Mouse (Mus musculus) cerebellum, adult (tissue): ENCODE measurements around the gene Prr22.

Source experiments
- ATAC-seq: cut with Nextera tagmentation; 2 replicates; pipeline ENCODE4 v1.9.2; 2017; ENCODE audit warnings: mild to moderate bottlenecking, moderate library complexity, mixed read lengths; ENCODE audit not compliant: insufficient number of reproducible peaks, low FRiP score, low TSS enrichment

Prr22 gene

DNA sequence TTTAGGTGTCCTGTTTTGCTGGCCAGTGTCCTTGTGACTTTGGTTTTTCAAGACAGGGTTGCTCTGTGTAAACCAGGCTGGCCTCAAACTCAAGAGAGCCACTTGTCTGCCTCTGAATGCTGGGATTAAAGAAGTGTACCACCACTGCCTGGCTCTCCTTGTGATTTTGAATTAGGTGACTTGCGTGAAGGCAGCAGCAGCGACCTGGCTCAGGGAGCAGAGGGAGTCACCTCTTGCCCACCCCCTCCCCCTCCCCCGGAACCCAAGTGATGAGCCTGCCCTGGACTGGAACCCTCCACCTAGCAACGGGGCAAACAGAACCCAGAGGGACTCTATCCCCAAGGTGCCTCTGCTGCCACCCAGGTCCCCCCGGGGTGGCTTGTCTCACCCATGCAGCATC lies at the start of gene Prr22:
Prr22 (plus strand) TSS at position 301 of the 400 bp plus-strand sequence.
- no peak for ATAC-seq

- ATAC-seq = no peak
These were observed 47.6 kb upstream of the Prr22 start for GRCm38 (mm10) chr17:56722441-56722840.

DNA sequence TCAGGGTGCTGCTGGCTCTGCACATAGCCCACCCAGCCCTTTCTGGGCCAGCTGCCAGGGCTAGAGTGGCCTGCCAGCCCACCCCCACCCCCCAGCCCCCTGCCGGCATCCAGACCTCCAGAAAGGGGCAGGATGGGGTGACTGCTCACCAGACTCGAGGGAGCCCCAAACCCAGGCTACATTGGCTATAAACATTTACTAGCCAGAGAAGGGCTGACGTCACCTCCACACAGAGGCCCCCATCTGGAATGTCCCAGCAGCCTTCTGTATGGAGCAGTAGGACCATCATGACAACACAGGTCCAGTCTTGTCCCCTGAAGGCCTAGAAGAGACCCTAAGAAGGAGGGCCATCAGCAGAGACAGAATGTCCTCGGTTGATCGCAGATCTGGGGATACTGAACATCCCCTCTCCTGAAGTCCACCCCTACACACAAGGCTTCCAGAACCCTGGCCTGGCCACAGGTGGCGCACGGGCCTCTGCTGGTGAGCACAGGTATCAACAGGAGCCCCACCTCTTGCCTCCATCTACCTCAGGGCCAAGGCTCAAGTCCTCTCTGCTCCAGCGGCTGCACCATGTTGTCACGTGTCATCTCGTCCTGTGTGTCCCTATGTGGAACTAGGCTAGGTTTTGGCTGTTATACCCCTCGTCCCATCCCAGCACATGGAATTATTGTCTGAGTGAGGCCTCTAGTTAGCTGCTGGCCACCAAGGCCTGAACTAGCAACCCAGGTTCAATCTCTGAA lies 46.5 kb upstream of the Prr22 start:
- no peak for ATAC-seq

- no peak for ATAC-seq
These were observed 42.9 kb upstream of the Prr22 start for GRCm38 (mm10) chr17:56727029-56727649.

- ATAC-seq = no peak
These were observed 42.4 kb upstream of the Prr22 start for GRCm38 (mm10) chr17:56727659-56728058.

DNA sequence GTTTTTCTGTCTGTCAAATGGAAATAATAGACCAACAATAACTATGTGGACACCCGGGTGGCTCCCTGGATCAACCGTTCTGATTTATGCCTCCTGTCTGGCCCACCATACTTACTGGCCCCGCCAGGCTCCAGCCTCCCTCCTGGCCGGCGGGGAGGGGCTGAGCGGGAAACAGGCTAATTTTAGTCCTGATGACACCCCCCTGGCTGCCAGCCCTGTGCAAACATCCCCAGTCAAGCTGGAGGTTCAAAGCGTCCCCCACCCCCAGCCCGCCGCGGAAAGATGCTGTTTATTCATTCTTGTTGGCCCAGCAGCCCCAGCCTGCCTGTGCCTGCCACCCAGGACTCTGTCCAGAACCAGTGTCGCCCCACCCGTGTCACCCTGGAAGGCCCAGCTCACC lies 41.9 kb upstream of the Prr22 start:
- ATAC-seq = no peak

GRCm38 (mm10) chr17:56729151-56729550 lies 40.9 kb upstream of the Prr22 start:
- ATAC-seq = no peak

DNA sequence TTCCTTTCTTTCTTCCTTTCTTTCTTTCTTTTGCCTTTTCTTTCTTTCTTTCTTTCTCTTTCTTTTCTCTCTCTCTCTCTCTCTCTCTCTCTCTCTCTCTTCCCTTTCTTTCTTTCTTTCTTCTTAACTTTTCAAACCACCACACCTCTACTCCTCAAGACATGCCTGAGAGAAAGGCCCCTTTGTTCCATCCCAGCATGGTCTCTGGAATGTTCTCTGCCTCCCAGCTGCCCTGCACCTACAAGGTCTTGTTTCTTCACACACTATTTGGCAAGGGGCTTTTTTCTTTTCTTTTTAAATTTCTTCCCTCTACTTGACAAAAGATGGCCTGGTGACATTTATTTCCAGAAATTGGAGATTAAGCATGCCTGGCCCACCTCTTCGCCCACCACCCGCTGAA lies 40.4 kb upstream of the Prr22 start:
- ATAC-seq = no peak

DNA sequence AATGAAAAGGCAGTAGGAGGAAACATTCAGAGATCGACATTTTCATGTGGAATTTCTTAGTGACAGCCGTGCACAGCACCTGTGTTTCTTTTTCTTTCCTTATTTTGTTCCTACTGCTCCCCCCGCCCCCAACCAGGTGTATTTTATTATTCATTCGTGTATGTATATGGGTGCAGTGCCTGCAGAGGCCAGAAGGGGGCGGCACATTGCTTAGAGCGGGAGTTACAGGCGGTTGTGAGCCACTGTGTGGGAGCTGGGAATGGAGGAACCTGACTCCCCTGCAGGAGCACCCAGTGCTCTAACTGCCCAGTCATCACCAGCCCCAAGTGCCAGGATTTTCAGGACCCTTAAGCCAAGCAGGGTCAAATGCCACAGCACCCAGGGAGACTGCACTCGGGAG lies 33.5 kb upstream of the Prr22 start:
- ATAC-seq = no peak

DNA sequence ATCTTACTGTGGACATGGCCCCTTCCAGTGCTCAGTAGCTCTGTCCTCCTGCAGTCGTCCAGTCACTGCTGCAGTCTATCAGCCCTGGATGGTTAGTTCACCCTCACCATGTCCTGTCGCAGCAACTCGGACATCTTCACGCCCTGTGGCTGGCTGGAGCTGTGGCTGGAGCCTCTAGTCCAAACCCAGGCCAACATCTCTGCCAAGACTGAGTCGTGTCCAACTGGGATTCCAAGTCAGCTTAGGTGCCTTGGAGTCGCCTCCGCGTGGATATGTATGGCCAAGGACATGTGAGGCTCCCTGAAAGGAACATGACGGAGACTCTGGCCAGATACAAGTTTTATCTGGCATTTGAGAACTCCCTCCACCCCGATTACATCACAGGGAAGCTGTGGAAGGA lies 31.8 kb upstream of the Prr22 start:
- ATAC-seq = no peak

- no peak for ATAC-seq
These were observed 29.8 kb upstream of the Prr22 start for GRCm38 (mm10) chr17:56740118-56740787.

DNA sequence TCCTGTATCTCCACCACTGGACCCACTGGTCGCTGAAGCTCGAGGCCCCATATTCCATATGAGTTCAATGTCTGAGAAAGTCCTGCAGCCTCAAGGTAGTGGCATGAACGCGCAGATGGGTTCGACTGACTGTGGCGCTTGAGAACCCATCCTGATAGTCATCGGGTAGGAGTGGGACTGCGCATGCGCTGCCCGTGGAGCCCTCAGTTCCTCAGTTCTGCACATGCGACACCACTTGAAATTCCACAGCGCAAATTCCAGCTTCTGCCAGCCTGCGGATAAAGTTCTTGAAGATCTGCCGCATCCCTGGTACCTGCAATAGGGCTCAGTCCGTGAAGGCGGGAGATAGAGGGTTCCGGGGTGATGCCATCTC lies 29.3 kb upstream of the Prr22 start:
- no peak for ATAC-seq

- no peak for ATAC-seq
These were observed 25.9 kb upstream of the Prr22 start for GRCm38 (mm10) chr17:56744173-56744572.

DNA sequence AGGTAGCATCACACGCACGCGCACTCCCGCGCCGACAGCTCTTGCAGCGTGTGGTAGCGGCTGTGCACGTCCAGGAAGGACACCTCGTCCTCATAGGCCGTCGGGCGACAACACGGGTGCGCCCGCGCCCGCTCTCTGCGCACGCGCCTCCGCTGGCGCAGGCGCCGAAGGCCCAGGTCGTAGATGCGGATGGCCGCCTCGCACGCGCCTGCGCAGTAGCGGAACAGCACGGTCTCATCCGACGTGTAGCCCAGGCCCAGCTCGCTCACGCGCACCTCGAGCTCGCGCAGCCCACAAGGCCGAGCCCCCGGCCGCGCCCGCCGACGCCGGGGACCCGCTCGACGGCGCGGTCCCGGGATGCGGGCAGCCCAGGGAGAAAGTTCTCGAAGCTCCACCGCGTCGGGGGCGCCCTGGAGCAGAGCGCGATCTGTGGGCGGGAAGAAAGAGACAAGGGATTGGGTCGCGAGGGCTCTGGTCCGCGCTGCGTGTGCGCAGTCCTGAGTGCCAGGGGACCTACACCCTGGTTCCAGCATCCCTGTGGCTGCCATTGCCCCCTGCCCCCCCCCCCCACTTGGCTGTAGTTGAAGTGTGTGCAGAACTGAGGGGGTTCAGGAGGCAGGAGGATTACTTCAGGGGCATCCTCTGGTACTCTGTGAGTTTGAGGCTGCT lies 18.5 kb upstream of the Prr22 start:
- ATAC-seq = no peak

- ATAC-seq = no peak
These were observed 16.6 kb upstream of the Prr22 start for GRCm38 (mm10) chr17:56753452-56753851.

DNA sequence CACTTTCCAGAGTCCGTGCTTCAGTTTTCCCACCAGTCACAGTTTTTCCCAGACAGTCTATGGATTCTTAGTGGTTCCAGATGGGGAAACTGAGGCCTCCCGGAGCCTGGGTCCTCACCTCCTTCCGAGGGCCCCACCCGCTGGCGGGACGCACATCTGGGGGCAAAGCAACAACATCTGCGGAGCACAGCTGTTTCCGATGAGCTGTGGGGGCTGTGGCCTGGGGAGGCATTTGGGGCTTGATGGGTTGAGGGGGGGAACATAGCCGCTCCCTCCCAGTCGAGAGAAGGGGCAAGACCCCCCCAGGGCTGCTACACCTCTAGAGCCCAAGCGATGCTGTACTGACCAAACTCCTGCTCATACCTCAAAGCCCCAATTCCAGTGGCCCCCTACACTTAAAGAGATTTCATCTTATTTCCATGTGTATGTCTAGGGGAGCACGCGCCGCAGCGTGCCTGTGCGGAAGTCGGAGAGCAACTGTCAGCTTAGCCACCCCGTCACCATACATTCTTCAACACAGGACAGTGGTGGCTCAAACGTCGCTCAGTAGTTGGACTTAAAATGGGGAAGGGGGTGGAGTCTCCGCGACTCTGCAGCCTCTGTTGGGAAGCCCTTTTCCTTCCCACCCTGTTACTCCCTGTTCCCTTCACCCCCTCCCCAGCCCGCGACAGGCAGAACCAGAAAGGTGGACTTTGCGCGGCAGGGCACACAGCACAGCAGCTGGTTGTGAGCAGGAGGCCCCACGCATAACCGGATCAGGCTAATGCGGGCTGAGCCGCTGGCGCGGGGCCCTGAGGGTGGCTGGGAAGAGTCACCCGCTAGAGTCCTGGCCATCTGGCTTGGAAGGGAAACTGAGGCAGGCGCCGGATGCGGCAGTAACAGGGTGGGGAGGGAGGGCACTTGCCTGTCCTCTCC lies 15.5 kb upstream of the Prr22 start:
- no peak for ATAC-seq

DNA sequence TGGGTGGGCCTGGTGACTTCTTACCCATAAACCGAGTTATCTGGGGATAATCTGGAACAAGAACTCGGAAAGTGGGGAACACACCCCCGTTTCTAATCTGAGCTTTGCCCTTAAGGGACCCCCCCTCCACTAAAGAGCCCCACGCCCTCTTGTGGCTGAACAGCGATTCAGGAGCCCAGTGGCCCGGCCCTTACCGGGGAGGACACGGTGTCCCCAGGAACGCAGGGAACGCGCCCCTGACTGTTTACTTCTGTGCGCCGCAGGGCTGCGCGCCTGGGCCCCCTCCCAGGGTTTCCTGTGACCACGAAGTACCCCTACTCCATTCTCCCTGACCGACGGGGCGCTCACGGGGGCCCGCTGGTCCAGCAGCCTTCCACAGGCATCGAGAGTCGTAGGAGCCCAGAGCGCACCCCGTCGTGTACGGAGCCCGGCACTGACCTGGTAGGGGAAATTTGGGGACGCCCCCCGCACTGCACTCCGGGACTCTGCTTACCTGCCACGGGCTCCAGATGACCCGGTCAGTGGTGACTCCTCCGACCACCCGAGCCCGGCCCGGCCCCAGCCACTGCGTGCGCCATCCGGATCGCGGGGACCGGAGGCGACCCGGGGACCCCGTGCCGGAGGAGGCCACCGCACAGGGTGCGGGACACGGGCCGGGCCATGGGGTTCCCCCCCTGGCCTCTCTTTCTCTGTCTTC lies 13.2 kb upstream of the Prr22 start:
- ATAC-seq = no peak

- no peak for ATAC-seq
These were observed 12.5 kb upstream of the Prr22 start, which contains the start of gene Nrtn for GRCm38 (mm10) chr17:56757416-56758123. TSS of gene Nrtn (minus strand) at chr17:56757530.

DNA sequence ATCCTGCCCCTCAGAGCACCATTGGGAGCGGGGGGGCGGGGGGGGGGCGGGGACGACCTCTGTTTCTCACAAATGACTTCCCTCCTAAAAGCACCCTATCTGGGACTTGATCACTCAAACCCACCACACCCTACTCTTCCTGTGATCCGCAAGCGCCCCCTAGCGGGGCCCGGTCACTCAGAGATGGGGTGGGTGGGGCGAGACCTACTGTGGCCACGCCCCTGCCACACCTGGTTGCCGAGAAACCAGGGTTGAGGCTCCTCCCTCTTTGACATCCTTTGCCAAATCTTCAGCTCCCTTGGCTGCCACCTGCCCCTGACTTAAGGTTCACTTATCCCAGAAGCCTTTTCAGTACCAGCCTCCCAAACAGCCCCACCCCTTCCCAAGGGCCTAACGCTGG lies 11.9 kb upstream of the Prr22 start:
- ATAC-seq = no peak
